ENCODE assay signal across 7 mouse cellular contexts in genomic region chr4:101146047-101146745, GRCm38 (mm10).
DNase-seq lines count a peak whose midpoint lies in the region; ATAC-seq lines count a peak whose summit lies in the region.

No protein-coding gene starts in this region.

- ATAC-seq in megakaryocyte-erythroid progenitor cell, adult 5-6 weeks (replicated peaks; ENCODE audit: low FRiP score, low TSS enrichment, poor library complexity, severe bottlenecking) = peak; percentile 74

- DNase-seq in ZHBTc4 (ENCODE audit: low read depth, low spot score) = peak; percentile 81
- DNase-seq in cerebellum, postnatal 10 days = peak; percentile 95 to 97
- DNase-seq in frontal cortex, postnatal 10 days (ENCODE audit: low spot score in 2 of 2) = peak; percentile 73
- DNase-seq in hindlimb bud, embryonic 11.5 days (ENCODE audit: extremely low spot score, low read depth, low spot score) = peak; percentile 61
- DNase-seq in left cerebral cortex, adult 11 months (ENCODE audit: low spot score) = peak; percentile 68
- DNase-seq in right cerebral cortex, postnatal 10 days (ENCODE audit: low spot score in 2 of 2) = peak; percentile 90 to 92

Comparison
In these comparisons a context has a peak if more than half of its experiments do, and no peak if none do; other contexts are left out.
1. Peak in every context shown above with its lines: DNase-seq and ATAC-seq.